Mouse (Mus musculus) regulatory T cell (primary cell): ENCODE data around the gene Dmrtb1.

Experiments
- in situ Hi-C: fragments of 300-600 bp; cut with MboI, MseI; formaldehyde crosslinking; loops from one replicate; pipeline ENCODE4 v1.15.1; 2025; ENCODE audit warnings: high pct_unique_total_duplicates

Dmrtb1 gene

DNA sequence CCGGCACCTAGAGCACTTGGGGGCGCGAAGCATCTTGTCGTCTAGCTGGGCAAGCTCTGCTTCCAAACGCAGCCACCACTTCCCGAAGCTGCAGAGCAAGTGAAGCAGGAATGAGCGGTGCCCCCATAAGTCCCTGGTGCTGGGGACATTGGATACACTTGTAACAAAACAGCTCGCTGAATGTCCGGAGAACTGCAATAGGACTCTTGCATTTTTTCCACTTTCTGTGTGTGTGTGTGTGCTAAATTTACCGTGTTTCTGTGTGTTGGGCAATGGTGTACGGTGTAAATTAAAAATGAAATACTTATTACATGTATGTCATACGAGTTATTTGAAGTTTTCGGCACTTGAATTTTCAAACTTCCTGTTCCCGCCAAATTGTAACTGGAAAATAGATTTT lies at the start of gene Dmrtb1:
Gene Dmrtb1, minus strand, starts transcription at position 101 of the 400 bp plus-strand sequence.
- in situ Hi-C loops = no loop called here

DNA sequence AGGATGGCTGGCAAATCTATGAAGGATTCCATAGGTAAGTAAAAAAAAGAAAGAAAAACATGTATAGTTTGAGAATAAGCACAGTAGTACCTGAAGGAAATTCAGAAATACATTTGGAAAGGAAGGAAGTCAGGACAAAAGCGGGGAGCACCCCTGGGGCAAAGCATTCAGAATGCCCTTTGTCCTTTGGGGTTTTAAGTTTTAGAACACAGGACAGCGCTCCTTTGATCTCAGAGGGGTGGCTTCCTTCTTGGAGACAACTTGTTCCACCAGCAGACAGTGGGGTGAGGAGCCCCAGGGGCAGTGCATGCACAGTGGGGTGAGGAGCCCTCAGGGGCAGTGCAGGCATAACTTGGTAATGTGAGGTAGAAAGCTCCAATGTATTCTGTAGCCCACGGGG lies 49.6 kb upstream of the Dmrtb1 start:
- in situ Hi-C loops = no loop called here

DNA sequence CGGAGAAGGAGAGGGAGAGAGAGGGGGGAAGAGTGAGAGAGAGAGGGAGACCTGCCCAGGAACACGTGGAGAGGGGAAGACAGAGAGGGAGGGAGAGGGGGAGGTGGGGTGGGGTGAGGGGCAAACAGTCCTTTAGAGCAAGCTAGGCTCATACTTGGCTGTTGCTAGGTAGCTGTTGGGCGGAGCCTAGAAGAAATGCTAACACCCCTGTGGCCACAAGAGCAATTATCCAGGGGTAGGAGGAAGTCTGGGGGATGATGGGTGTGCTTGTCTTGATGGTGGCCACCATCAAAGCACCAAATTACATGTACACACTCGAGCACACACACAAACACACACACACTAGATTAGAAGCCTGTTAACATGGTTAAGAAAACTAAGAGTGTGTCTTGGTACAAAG lies 48.6 kb upstream of the Dmrtb1 start:
- in situ Hi-C loops = no loop called here

GRCm38 (mm10) chr4:107732182-107732581 lies 48.2 kb upstream of the Dmrtb1 start:
- in situ Hi-C loops = no loop called here

DNA sequence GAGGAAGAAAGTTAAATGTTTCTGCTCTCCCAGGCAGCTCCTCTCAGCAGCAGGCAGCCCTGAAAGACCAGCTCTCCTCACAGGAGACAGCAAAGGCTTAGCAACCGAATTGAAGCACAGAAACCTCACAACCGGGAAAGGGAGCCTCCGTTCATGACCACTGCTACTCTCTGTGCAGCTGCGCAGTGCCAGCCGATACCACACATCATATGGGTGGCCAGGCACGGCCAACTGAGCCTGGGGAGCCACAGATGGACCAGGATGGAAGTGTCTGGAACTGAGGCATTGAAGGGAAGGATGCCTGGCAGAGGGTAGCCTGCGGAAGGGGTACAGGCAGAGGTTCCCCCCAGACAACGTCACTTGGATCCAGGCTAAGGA lies 47.0 kb upstream of the Dmrtb1 start:
- in situ Hi-C loops = no loop called here

DNA sequence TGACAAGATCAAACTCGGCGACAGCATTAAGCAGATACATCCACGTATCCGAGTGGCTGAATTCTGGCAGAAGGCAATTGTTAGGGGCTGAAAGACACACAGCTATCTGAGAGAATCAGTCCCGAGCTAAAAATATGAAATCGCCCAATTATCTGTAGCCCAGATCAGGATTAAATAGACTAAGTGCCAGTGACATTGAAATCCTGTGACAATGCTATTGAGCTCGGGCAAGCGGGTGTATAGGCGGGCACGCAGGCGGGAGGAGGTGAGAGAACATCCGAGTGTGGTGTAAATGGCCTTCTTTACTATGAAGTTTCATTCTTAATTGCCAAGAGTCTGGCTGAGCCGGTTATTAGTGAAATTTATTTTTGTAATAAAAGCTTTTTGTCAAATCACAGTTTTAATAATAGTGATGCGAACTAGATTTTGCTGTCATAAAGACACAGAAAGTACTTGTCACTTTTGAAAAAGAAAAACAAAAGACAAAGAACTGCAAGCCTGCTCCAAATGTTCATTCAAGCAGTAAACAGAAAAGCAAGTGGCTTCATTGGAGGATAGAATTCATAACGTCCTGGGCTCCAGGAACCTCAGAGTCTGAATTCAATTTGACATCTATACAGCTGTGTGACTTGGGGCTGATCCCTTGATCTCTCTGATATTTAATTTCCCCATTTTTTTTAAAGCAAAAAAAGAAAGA lies 46.5 kb upstream of the Dmrtb1 start:
- in situ Hi-C loops = no loop called here

DNA sequence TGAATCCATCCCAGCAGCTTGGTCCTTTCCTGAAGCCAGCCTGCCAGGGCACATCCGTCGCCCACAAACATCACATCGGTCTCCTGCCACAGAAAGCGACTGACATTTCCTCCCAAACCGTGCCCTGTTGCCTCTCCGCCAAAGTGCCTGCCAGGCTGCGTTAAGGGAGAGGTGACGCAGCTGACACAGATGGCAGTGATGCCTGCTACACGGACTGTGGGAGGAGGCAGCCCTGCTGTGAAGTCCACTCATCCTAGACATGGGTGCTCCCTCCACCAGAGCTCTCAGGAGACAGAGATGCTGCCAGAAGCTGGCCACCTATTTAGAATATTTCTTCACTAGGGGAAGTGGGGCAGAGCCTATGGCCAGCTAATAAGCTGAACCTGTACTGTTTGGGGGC lies 41.4 kb upstream of the Dmrtb1 start:
- in situ Hi-C loops = no loop called here

DNA sequence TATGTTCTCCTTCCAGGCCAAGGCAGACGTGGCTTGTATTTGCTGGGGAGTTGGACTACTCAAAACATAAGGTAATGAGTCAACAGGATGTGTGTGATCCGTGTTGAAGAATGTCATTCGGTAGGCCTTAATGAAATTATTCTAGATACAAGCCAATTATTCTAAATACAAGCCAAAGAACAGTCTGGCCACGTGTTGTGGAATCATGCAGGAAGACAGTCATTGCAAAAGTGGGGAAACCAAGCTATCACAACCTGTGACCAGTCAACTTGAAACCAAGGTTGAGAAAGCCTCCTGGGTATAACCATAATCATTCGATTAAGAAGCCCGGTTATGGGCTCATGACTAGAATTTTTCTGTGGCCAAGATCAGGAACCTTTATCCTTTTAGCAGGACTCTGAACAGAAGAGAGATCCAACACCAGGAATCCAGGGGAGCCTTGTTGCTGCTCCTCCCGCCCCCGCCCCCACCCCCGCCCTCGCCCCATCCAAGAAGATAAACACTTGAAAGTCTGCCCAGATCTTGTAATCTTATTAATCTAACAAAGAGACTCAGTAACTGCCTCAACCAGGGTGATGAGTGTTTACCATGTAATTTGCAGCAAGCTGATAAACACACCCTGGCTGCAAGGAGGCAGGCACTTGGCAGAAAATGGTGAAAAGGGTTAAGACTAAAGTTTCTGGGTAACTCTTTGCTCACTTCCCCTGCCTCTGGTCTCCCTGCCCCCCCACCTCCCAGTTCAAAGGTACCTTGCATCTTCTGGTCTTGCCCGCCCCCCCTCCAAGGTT lies 36.2 kb upstream of the Dmrtb1 start:
- in situ Hi-C loops = no loop called here

GRCm38 (mm10) chr4:107719161-107719560 lies 35.1 kb upstream of the Dmrtb1 start:
- in situ Hi-C loops = no loop called here

DNA sequence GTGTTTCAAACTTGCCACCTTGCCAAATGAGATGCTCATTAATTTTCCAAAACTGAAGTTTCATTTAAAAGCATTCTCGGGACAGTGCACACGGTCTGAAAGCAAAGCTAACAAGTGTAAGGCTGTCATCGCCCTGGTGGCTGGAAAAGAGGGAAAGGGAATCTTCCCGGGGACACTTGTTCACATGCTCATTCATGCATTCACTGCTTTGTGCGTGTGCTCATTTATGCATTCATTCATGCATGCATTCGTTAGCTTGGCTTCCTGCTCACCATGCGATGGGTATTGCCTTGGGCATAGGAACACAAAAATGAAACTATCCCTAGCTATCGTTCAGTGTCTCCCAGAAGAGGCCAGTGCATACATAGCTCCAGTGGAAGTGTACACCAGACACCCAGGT lies 34.7 kb upstream of the Dmrtb1 start:
- in situ Hi-C loops = no loop called here

- in situ Hi-C loops = no loop called here
Observed at GRCm38 (mm10) chr4:107717718-107718313, 33.8 kb upstream of the Dmrtb1 start.

DNA sequence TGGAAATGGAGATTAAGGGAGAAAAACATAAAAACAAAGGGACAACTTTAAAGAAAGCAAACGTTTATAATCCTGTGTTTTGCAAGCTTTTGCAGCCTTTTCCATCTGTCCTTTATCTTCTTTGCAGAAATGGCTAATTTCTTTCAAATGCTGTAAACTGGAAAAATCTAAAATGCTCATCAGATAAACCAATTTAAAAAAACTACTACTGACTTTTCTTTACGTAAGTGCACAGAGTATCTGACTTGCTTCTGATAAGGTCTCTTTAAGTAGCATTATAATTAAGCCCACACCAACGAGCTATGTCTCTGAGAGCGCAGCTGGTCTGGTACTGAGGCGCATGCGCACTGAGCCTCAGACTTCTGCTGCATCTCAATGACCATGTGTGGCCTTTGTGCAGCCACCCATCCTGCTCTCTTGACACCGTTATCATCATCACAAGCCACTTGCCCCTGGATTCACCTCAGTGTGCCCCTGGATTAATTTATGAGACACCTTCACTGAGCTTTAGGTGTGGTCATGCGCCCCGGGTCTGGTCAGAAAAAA lies 32.8 kb upstream of the Dmrtb1 start:
- in situ Hi-C loops = no loop called here

- in situ Hi-C loops = no loop called here
Observed at GRCm38 (mm10) chr4:107706884-107707283, 22.9 kb upstream of the Dmrtb1 start.

- in situ Hi-C loops = no loop called here
Observed at GRCm38 (mm10) chr4:107704185-107704584, 20.2 kb upstream of the Dmrtb1 start.

DNA sequence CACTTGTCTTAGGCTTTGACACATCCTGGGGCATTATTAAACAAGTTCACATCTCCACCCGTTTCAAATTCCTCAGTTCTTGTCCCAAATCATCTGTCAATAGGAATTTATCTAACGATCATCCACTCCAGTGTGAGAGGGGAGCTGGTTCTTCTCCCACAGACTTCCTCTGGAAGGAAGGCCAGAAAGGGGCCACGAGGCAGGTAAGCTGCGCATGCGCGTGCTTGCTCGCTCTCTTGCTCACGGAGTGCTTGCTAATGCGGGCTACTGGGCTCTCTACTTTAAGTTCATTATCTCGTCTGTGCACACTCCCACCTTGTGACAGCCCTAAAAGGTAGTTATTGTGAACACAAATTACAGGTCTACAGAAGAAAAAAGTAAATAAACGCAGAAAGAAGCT lies 17.6 kb upstream of the Dmrtb1 start:
- in situ Hi-C loops = no loop called here

- in situ Hi-C loops = no loop called here
Observed at GRCm38 (mm10) chr4:107701116-107701515, 17.1 kb upstream of the Dmrtb1 start.

GRCm38 (mm10) chr4:107699271-107699670 lies 15.2 kb upstream of the Dmrtb1 start:
- in situ Hi-C loops = no loop called here

GRCm38 (mm10) chr4:107693816-107694215 lies 9.8 kb upstream of the Dmrtb1 start:
- in situ Hi-C loops = no loop called here

- in situ Hi-C loops = no loop called here
Observed at GRCm38 (mm10) chr4:107688213-107688612, 4.2 kb upstream of the Dmrtb1 start.

- in situ Hi-C loops = no loop called here
Observed at GRCm38 (mm10) chr4:107687127-107687526, 3.1 kb upstream of the Dmrtb1 start.

GRCm38 (mm10) chr4:107683006-107683756 lies 849 bp downstream of the Dmrtb1 start:
- in situ Hi-C loops = no loop called here
